Mouse (Mus musculus) liver, embryonic 15.5 days (tissue): ENCODE measurements around the gene Angptl2. TPM values are rescaled to one million over a fixed set of nuclear protein-coding genes. Genes with fewer than 3 reads are reported as not detected.

Source experiments
- ATAC-seq: fragments of 200-750 bp; cut with Nextera tagmentation; 2 replicates; pipeline ENCODE4 v1.8.0; 2017; ENCODE audit warnings: moderate number of reproducible peaks, mild to moderate bottlenecking, moderate library complexity; ENCODE audit not compliant: insufficient read depth
- H3K27ac ChIP-seq: fragments of 300-500 bp; sonication (generic); replicated peaks from 2 replicates; pipeline ENCODE4 v1.5.1; 2015; ENCODE audit warnings: mild to moderate bottlenecking, inconsistent platforms
- H3K27me3 ChIP-seq: fragments of 300-500 bp; sonication (generic); 2 replicates; pipeline ENCODE4 v1.6.1; 2015; ENCODE audit warnings: mild to moderate bottlenecking, inconsistent platforms
- H3K36me3 ChIP-seq: fragments of 300-500 bp; sonication (generic); replicated peaks from 2 replicates; pipeline ENCODE4 v1.6.1; 2015; ENCODE audit warnings: moderate library complexity, mild to moderate bottlenecking, inconsistent platforms
- H3K4me1 ChIP-seq: fragments of 300-500 bp; sonication (generic); replicated peaks from 2 replicates; pipeline ENCODE4 v1.6.1; 2015; ENCODE audit warnings: inconsistent platforms
- H3K4me2 ChIP-seq: fragments of 300-500 bp; sonication (generic); 2 replicates; pipeline ENCODE4 v1.6.1; 2015; ENCODE audit warnings: moderate library complexity, mild to moderate bottlenecking, inconsistent platforms
- H3K4me3 ChIP-seq: fragments of 300-500 bp; sonication (generic); replicated peaks from 2 replicates; pipeline ENCODE4 v1.5.1; 2015; ENCODE audit warnings: mild to moderate bottlenecking, inconsistent platforms
- H3K9ac ChIP-seq: fragments of 300-500 bp; sonication (generic); 2 replicates; pipeline ENCODE4 v1.6.1; 2015; ENCODE audit warnings: moderate library complexity, mild to moderate bottlenecking, inconsistent platforms
- H3K9me3 ChIP-seq: fragments of 300-500 bp; sonication (generic); replicated peaks from 2 replicates; pipeline ENCODE4 v1.6.1; 2016; ENCODE audit warnings: inconsistent platforms
- WGBS: fragments of 180-500 bp; shearing (Covaris S2); methylation state at CpG from one replicate; pipeline ENCODE4 v1.1.7; 2015; ENCODE audit warnings: mixed read lengths; ENCODE audit not compliant: insufficient replicate concordance; 5-methylcytosine and 5-hydroxymethylcytosine counted together
- polyA plus RNA-seq: library from polyadenylated mRNA; unstranded; fragments of >200 nt; fragmentation: Nextera tagmentation; extraction: Ambion mirVana; gene quantifications from 2 replicates; pipeline ENCODE4 v1.2.1, GENCODE M21; 2015

Gene Angptl2
- polyA plus RNA-seq, 1 experiment from 2014 or later, result 3.3 TPM

GRCm38 (mm10) chr2:33254318-33254985, 38.6 kb downstream of the Angptl2 start:
- no peak for ATAC-seq
- Histone ChIP-seq H3K4me2 (no peak overlapping the region), H3K4me3 (no peak overlapping the region), H3K27me3 (no peaks in the 10 kb centered on the region), H3K27ac (no peak overlapping the region), H3K9me3 (no peaks in the 10 kb centered on the region), H3K36me3 (no peaks in the 10 kb centered on the region), H3K9ac (no peak overlapping the region), H3K4me1 (peaks cover 47% of the 10 kb centered on the region)
- WGBS, result 75% methylated on average over 9 of the region's 9 CpGs

GRCm38 (mm10) chr2:33256769-33257537, 41.1 kb downstream of the Angptl2 start:
- Histone ChIP-seq H3K36me3 (no peaks in the 10 kb centered on the region), H3K9me3 (no peaks in the 10 kb centered on the region), H3K9ac (no peak overlapping the region), H3K4me1 (peaks cover 37% of the 10 kb centered on the region), H3K4me2 (no peak overlapping the region), H3K27me3 (no peaks in the 10 kb centered on the region), H3K27ac (no peak overlapping the region), H3K4me3 (no peak overlapping the region)
- ATAC-seq, result peak; percentile 85
- WGBS, result 22% methylated on average over 3 of the region's 3 CpGs

- Histone ChIP-seq H3K27ac (no peak overlapping the region), H3K9me3 (no peaks in the 10 kb centered on the region), H3K9ac (no peak overlapping the region), H3K4me1 (peaks cover 17% of the 10 kb centered on the region), H3K36me3 (no peaks in the 10 kb centered on the region), H3K4me3 (no peak overlapping the region), H3K4me2 (no peak overlapping the region), H3K27me3 (no peaks in the 10 kb centered on the region)
- 69% methylated on average over 8 of the region's 8 CpGs for WGBS
- ATAC-seq, result no peak
Observed at GRCm38 (mm10) chr2:33260772-33261171, 44.9 kb downstream of the Angptl2 start.

GRCm38 (mm10) chr2:33261475-33261874, 45.6 kb downstream of the Angptl2 start:
- Histone ChIP-seq H3K27ac (no peak overlapping the region), H3K36me3 (no peaks in the 10 kb centered on the region), H3K4me1 (peaks cover 14% of the 10 kb centered on the region), H3K9ac (no peak overlapping the region), H3K9me3 (no peaks in the 10 kb centered on the region), H3K4me3 (no peak overlapping the region), H3K27me3 (no peaks in the 10 kb centered on the region), H3K4me2 (no peak overlapping the region)
- WGBS, result 66% methylated on average over 3 of the region's 3 CpGs
- no peak for ATAC-seq

- Histone ChIP-seq H3K27ac (no peak overlapping the region), H3K4me1 (no peaks in the 10 kb centered on the region; the same call in 1 of the 2 replicates), H3K4me2 (no peak overlapping the region), H3K9ac (no peak overlapping the region), H3K36me3 (no peaks in the 10 kb centered on the region), H3K27me3 (no peaks in the 10 kb centered on the region), H3K9me3 (no peaks in the 10 kb centered on the region), H3K4me3 (no peak overlapping the region)
- WGBS, result 59% methylated on average over 3 of the region's 3 CpGs
- ATAC-seq, result no peak
Observed at GRCm38 (mm10) chr2:33265793-33266192, 49.9 kb downstream of the Angptl2 start.

GRCm38 (mm10) chr2:33267075-33267474, 51.2 kb downstream of the Angptl2 start:
- H3K4me3 ChIP-seq, result no peak overlapping the region
- no peaks in the 10 kb centered on the region for H3K36me3 ChIP-seq
- no peaks in the 10 kb centered on the region for H3K27me3 ChIP-seq
- no peaks in the 10 kb centered on the region; the same call in 1 of the 2 replicates for H3K4me1 ChIP-seq
- no peak overlapping the region for H3K4me2 ChIP-seq
- WGBS, result 44% methylated on average over 1 of the region's 1 CpGs
- no peak overlapping the region for H3K27ac ChIP-seq
- no peaks in the 10 kb centered on the region for H3K9me3 ChIP-seq
- ATAC-seq, result no peak
- no peak overlapping the region for H3K9ac ChIP-seq

GRCm38 (mm10) chr2:33268384-33269131, 52.7 kb downstream of the Angptl2 start:
- Histone ChIP-seq H3K9me3 (no peaks in the 10 kb centered on the region), H3K4me2 (no peak overlapping the region), H3K36me3 (no peaks in the 10 kb centered on the region), H3K4me3 (no peak overlapping the region), H3K4me1 (no peaks in the 10 kb centered on the region; the same call in 1 of the 2 replicates), H3K27ac (no peak overlapping the region), H3K27me3 (no peaks in the 10 kb centered on the region), H3K9ac (no peak overlapping the region)
- no peak for ATAC-seq
- 55% methylated on average over 6 of the region's 6 CpGs for WGBS

GRCm38 (mm10) chr2:33269132-33269493, 53.2 kb downstream of the Angptl2 start:
- H3K27me3 ChIP-seq, result no peaks in the 10 kb centered on the region
- no peak overlapping the region for H3K9ac ChIP-seq
- no peaks in the 10 kb centered on the region; the same call in 1 of the 2 replicates for H3K4me1 ChIP-seq
- no peak overlapping the region for H3K4me3 ChIP-seq
- H3K36me3 ChIP-seq, result no peaks in the 10 kb centered on the region
- ATAC-seq, result no peak
- 61% methylated on average over 2 of the region's 2 CpGs for WGBS
- no peaks in the 10 kb centered on the region for H3K9me3 ChIP-seq
- H3K4me2 ChIP-seq, result no peak overlapping the region
- H3K27ac ChIP-seq, result no peak overlapping the region

- Histone ChIP-seq H3K4me2 (no peak overlapping the region), H3K9ac (no peak overlapping the region), H3K27me3 (no peaks in the 10 kb centered on the region), H3K9me3 (no peaks in the 10 kb centered on the region), H3K27ac (no peak overlapping the region), H3K4me1 (no peaks in the 10 kb centered on the region; the same call in 1 of the 2 replicates), H3K36me3 (no peaks in the 10 kb centered on the region), H3K4me3 (no peak overlapping the region)
- 67% methylated on average over 2 of the region's 2 CpGs for WGBS
- ATAC-seq, result no peak
Observed at GRCm38 (mm10) chr2:33270569-33270968, 54.7 kb downstream of the Angptl2 start.

GRCm38 (mm10) chr2:33271511-33271910, 55.6 kb downstream of the Angptl2 start:
- no peaks in the 10 kb centered on the region for H3K36me3 ChIP-seq
- no peaks in the 10 kb centered on the region for H3K9me3 ChIP-seq
- H3K27ac ChIP-seq, result no peak overlapping the region
- no peak for ATAC-seq
- H3K4me3 ChIP-seq, result no peak overlapping the region
- H3K4me2 ChIP-seq, result no peak overlapping the region
- no peak overlapping the region for H3K9ac ChIP-seq
- H3K4me1 ChIP-seq, result no peaks in the 10 kb centered on the region; the same call in 1 of the 2 replicates
- no peaks in the 10 kb centered on the region for H3K27me3 ChIP-seq
- WGBS, result 72% methylated on average over 1 of the region's 1 CpGs
